Mouse (Mus musculus) CD4-positive, CD25-positive, alpha-beta regulatory T cell, adult 4 months (primary cell): ENCODE measurements around the gene Irf5. TPM values are rescaled to one million over a fixed set of nuclear protein-coding genes. Genes with fewer than 3 reads are reported as not detected.
A peak's percentile ranks its signal among the peaks of the same experiment; 100 is the strongest.
"Not testable (repeated sequence)": the region's sequence is repeated elsewhere in the genome, so short reads cannot be mapped to it uniquely, and the experiment has no call there.

Experiments used
- ATAC-seq: one replicate; pipeline ENCODE4 v1.8.0; 2017
- polyA plus RNA-seq, 2 experiments: library from polyadenylated mRNA; unstranded; fragments of 100-300 nt; shearing (Covaris generic); gene quantifications; one replicate each; pipeline ENCODE4 v1.2.1; 2017

Irf5 gene
- polyA plus RNA-seq, 2 experiments from 2014 or later: 24.8 to 32.7 TPM

DNA sequence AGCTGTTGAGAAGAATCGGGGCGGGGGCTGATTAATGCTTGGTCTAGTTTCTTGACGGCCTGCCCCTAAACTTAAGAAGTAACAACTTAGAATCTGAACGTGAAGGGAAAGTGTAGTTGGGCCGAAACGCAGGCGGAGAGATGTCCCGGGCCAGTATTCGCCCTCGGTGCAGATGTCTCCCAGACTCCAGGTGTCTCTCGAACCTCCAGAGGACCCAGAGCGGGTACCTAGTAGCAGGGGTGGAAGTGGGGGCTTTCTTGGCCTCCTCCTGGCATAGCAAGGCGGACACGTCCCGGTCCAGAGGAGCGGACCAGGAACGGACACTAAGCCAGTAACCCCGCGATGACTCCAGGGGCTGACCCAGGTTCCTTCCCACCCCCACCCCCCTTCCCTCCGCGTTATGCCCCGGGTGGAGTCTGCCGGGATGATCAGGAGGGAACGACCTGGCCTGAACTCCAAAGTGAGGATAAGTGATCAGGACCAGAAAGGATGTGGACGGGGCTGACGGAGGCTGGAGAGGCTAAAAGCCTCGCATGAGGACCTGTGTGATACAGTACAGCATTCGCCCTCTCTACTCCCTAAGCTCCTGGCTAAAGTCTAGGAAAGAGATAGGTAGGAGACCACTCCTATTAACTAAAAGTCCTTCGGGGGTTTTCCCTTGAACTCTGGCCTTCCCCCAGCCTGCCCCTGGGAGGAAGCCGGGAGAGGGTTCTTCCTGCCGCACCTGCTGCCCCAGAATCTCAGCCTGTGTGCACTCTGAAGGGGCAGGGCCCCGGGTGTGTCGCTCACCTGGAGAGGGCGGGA lies 1.1 kb downstream of the Irf5 start:
- no peak for ATAC-seq

DNA sequence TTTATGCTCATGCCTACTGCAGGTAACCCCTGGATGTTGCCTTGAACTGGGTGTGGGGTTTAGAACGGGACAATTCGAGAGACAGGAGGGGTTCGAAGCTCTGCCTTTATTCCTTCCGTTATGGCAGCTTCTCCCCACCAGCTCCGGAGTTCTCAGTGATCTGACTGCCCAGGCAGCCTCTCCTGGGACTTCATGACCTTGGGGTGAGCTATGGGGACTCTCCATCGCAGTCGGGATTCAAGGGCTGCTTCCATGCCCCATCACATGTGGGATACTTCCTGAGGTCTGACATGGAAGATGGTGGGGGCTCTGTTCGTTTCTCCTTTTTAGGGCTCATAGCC lies 1.7 kb downstream of the Irf5 start:
- no peak for ATAC-seq

DNA sequence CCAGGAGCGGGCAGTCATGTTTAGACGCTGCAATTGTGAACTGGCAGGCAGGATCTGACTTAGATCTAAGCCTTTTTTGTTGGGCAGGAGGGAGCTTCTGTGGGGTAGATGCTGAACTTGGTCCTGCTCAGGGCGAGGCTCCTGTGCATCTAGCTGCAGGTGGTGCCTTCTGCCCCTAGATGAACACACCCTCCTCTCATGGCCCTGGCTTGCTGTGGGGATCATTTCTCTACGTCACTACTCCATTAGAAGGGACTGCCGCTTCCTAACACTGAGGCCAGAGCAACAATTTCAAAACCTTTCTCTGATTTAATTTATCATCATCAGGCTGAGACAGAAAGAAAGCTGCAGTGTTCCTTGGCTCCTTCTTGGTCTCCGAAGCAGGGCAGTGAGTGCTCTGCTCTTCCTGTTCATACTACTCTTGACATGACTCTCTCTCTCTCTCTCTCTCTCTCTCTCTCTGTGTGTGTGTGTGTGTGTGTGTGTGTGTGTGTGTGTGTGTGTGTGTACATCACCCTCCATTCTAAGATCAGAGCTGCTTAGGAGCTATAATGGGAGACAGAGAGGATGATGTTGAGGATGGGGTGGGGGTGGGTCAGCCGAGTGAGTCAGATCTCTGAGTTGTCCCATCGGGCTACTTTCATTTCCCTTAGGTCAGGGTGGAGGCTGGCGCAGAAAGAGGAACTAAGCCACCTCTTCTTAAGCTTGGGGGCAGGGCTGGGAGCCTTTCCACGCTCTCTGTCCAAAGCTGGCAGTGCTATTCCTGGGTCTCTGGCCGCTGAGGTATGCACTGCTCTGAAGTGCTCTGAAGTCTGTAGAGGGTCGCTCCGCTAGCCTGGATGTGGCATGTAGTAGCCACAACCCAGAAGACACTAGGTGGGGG lies 2.4 kb downstream of the Irf5 start:
- peak; percentile 38 for ATAC-seq

DNA sequence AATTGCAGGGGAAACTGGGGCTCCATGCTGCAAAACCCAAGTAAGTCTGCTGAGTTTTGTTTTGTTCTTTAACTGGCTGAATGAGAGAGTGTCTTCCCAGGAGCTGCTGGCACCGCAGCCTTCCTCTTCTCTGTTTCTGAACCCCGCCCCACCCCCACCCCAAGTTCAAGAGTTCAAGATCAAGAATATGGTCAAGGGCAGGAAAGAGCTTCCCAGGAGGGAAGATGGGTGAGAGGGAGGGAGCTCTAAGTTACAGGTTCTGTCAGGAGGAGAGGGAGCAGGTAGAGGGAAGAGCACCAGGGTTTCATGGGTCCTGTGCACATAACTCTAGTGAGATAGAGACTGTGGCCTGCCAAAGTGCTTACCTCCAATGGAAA lies 3.0 kb downstream of the Irf5 start:
- no peak for ATAC-seq

DNA sequence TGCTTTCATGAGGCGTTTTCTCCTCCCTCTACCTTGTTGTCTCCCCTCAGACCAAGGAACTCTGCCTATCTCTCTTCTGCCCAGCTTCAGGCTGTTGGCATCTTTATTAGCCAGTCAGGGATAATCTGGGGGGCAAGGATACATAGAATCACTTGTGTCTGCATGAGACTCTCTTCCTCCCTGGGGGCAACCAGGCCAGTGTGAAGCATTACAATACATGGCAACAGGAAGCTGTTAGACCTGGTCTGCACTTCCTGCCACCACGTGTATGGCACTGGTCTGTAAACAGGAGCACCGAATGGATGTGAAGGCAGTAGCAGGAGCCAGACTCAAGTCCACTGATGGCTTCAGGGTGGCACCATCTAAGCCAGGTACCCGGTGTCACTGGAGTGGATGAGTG lies 3.6 kb downstream of the Irf5 start:
- no peak for ATAC-seq

DNA sequence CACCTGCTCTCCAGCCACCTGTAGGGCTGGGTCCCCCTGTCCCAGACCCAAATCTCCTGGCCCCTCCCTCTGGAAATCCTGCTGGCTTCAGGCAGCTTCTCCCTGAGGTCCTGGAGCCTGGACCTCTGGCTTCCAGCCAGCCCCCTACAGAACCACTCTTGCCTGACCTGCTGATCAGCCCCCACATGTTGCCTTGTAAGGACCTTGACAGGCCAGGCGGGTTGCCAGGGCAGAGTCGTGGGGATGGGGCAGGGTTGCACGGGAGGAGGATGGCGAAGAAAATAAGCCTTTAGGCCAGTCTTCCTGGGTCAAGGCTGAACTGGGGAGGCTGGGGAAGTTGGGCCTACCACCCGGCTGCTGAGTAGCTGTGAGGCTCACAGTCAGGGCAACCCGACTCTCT lies 8.9 kb downstream of the Irf5 start:
- ATAC-seq: no peak

DNA sequence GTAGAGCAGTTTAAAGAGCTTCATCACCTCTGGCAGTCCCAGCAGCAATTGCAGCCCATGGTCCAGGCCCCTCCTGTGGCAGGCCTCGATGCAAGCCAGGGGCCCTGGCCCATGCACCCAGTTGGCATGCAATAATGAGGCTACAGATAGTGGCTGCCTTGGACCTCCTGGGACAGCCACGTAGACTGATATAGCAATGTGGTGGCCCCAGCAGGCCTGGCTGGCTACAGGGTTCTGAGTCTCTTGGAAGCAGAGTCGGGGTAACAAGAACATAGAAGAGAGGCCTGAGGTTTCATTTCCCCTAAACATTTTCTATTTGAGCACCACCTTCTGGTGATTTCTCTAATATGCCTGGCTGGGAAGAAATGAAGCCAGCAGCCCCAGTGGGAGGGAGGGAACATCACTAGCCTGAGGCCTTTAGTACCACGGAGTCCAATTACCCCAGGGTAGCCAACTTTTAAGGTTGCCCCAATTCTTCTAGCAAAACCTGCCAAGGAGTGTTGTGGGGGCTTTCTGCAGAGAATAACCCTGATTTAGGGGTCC lies 10.3 kb downstream of the Irf5 start:
- ATAC-seq: no peak

DNA sequence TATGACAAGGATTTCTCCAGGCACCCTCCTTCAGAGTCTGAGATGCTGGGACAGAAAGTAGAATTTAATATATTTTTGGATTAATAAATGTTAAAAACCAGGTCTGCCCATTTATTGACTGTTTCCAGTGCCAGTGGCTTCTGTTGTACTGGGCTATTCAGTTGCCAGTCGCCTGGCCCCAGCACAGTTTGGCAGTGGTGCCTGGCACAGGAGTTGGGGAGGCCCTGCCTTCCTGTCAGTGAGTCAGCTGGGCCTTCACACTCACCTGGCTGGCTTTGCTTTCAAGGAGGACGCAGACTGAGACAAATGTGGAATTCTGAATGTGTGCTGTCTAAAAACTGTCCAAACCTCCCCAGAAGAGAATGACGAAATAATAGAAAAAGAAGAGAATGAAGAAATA lies 10.8 kb downstream of the Irf5 start:
- no peak for ATAC-seq

DNA sequence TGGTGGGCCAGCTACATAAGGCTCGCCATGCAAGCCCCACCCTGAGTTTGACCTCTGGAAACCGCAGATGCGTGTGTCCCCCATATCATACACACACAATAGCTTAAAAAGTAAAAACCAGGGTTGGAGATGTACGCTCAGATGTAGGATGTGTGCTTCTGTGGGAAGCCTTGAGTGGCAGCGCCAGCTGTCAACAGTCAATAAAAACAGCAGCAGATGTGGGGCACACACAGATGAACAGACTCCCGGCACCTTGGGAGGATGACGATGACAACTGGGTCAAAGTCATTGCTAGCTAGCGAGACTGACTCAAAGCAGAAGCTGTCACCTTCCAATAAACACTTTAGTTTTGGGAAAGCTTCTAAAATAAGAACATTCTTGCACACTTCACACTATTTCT lies 13.1 kb downstream of the Irf5 start:
- ATAC-seq: no peak

DNA sequence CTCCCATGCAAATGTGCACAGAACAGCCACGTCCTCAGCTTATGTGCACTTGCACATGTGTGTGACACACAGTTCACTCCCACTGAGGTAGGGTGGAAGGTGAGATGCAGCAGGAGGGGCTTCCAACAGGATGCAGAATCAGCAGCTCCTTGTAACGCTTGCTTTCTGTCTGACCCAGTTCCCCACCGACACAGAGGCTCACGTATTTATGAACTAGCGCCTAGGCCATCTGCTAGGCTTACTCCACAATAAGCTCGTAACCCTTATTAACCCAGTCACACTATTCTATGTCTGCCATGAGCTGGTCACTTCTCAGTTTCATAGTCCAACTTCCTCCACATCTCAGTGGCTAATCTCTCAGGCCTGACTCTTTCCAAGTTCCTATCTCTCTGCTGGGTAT lies 13.8 kb downstream of the Irf5 start:
- no peak for ATAC-seq

DNA sequence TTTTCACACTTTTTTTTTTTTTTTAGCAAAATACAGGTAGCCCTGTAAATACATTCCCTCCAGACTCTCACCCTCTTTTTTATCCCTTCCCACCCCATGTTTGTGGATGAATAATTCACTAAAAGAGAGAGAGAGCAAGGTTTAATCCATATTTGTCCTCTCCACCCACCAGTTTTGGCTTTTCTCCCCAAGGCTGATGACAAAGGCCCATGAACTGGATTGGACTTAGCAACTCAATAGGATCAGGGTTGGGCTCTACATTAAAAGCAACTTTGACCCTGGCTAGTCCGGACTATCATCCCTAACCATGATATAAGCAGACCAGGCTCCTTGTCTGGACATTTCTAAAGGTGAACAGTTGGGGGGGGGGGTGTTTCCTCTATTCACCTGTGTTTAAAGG lies 14.5 kb downstream of the Irf5 start:
- no peak for ATAC-seq

DNA sequence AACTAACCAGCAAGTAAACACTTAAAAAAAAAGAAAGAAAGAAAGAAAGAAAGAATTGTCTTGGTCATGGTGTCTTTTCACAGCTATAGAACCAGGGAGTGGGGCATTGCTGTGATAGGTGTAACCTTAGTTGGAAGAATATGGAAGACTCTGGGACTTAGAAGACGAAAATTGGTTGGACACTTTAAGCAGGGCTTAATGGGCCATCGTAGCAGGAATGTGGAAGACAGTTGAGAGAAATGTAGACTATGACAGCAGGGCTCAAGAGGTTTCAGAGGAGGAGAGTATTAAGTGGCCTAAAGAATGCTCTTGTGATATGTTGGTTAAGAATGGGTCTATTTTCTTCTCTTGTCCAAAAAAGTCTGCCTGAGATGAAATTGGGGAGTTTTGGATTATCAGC lies 19.2 kb downstream of the Irf5 start:
- no peak for ATAC-seq

DNA sequence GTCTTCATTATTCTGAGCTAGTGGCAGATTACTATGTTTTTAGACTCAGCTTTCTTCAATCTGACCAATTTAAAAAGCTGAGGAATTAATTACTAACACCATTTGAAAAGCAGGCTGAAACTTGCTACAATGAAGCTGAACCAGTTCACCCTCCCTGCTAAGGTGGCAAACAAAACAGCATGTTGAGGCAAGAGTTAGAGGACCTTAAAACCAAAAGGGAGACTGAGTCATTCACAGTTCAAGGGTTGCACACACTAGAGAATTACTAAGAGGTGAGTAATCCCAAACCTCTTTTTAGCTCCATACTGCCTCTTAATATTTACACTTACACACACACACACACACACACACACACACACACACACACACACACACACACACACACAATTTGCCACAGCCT lies 21.2 kb downstream of the Irf5 start:
- no peak for ATAC-seq

DNA sequence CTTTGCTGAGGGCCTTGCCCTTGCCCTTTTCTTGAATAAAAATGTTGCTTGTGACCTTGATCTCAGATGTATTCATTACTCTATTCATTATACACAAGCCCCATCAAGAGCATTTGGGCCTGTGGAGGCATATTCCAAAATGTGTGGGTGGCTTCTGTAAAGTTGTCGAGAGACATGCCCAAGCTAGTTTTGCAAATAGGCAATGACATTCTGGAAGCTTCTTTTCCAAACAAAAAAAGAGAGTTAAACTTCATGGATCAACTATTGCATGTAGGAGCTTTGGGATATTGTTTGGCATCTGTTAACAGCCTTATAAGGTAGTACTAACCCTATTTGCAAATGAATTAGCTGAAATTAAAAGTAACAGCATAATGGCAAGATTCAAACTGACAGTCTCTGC lies 21.7 kb downstream of the Irf5 start:
- no peak for ATAC-seq

DNA sequence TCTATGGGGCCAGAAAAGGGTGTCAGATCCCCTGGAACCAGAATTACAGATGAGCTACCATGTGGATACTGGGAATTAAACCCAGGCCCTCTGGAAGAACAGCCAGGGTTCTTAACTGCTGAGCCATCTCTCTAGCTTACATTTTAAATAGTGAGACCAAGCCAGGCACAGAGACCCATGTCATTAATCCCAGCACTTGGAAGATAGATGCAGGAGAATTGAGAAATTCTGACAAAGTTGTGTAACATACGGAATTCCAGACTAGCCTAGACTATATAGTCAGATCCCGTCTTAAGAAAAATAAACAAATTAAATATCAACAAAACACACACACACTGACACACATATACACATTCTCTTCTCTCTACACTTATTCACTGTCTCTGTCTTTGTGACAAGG lies 26.1 kb downstream of the Irf5 start:
- ATAC-seq: no peak

DNA sequence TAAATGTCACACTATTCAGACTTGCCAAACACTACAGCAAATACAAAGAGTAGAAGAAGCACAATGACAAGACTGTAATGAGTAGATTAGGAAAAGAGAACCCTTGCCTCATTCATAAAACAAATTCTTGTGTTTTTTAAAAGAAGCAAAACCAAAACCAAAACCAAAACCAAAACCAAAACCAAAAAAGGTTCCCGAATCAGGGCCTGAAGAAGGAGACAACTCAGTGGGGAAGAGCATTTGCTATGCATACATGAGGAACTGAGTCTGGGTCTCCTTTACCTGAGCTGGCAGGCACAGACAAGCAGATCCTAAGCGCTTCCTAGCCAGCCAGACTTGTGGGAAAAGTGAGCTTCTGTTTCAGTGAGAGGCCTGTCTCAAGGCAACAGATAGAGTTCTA lies 30.7 kb downstream of the Irf5 start:
- ATAC-seq: peak; percentile 66

DNA sequence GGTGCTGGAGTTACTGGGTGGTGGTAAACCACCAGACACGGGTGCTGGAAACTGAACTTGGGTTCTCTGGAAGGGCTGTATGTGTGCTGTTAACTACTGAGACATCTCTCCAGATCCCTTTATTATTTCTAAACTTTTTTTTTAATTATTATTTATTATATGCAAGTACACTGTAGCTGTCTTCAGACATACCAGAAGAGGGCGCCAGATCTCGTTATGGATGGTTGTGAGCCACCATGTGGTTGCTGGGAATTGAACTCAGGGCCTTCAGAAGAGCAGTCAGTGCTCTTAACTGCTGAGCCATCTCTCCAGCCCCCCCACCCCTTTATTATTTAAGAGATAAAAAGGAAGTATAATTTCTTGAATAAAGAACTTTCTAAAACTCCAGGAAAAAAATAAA lies 50.0 kb downstream of the Irf5 start:
- not testable (repeated sequence) for ATAC-seq

DNA sequence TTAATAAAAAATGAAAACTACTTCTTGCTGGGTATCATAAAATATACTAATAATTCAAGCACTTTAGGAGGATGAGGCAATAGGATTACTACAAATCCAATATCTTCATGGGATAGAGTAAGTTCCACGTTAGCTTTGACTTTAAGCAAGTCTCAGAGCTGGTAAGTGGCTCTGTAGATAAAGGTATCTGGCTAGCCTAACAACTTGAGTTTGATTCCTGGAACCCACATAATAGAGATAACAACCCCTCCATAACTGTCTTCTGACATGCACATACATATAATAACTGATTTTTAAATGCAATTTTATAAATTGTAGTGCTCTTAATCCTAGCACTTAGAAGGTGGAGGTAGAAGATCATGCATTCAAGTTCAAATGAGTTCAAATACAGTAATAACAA lies 54.3 kb downstream of the Irf5 start:
- no peak for ATAC-seq

DNA sequence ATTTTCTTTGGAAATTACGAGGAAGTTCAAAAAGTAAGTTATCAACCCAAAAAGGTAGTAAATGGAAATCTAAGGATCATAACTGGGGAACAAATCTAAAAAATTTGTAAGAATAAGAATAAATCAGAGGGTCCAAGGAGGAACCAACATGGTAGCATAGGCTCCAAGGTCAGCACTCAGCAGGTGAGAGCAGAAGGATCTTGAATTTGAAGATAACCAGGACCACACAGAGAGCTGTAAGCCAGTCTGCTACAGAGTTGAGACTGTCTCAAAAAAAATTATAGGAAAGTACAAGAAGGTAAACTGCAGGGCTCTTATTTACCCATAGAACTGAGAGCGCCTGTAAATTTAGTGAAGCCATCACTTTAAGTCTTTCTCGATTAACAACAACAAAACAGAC lies 54.8 kb downstream of the Irf5 start:
- ATAC-seq: no peak

Other genes with a start within 250 kb of the Irf5 start
- under 1 TPM in 1 of 2 experiments, not detected in 1; 0.44 TPM for gene Fam71f2, start 247.0 kb upstream of the Irf5 start, polyA plus RNA-seq
- not detected for gene Fam71f1, start 207.5 kb upstream of the Irf5 start, polyA plus RNA-seq
- 10 to 100 TPM; 57.9 to 68.6 TPM for gene Calu, start 178.6 kb upstream of the Irf5 start, polyA plus RNA-seq
- gene Opn1sw, start 138.2 kb upstream of the Irf5 start, polyA plus RNA-seq: under 1 TPM; 0.38 to 0.62 TPM
- under 1 TPM in 1 of 2 experiments, not detected in 1; 0.51 TPM for gene Ccdc136, start 130.3 kb upstream of the Irf5 start, polyA plus RNA-seq
- not detected for gene Flnc, start 93.4 kb upstream of the Irf5 start, polyA plus RNA-seq
- 100 to 1,000 TPM; 325 to 332 TPM for gene Atp6v1f, start 58.9 kb upstream of the Irf5 start, polyA plus RNA-seq
- not detected for gene Atp6v1fnb, start 55.2 kb upstream of the Irf5 start, polyA plus RNA-seq
- gene Kcp, start 18.7 kb upstream of the Irf5 start, polyA plus RNA-seq: under 1 TPM in 1 of 2 experiments, not detected in 1; 0.38 TPM
- 100 to 1,000 TPM in 1 of 2 experiments, 10 to 100 TPM in 1; 67.5 to 110 TPM for gene Tnpo3, start 83.3 kb downstream of the Irf5 start, polyA plus RNA-seq
- gene Tspan33, start 167.6 kb downstream of the Irf5 start, polyA plus RNA-seq: under 1 TPM in 1 of 2 experiments, not detected in 1; 0.20 TPM
- gene Smo, start 208.9 kb downstream of the Irf5 start, polyA plus RNA-seq: under 1 TPM in 1 of 2 experiments, not detected in 1; 0.11 TPM
- gene Ahcyl2, start 241.4 kb downstream of the Irf5 start, polyA plus RNA-seq: 100 to 1,000 TPM in 1 of 2 experiments, 10 to 100 TPM in 1; 87.8 to 108 TPM